Mouse (Mus musculus): ENCODE results near the gene Slc40a1. TPM values are rescaled to one million over a fixed set of nuclear protein-coding genes. Genes with fewer than 3 reads are reported as not detected.

Slc40a1 gene
- total and polyA plus RNA-seq, 3 experiments: not detected

DNA sequence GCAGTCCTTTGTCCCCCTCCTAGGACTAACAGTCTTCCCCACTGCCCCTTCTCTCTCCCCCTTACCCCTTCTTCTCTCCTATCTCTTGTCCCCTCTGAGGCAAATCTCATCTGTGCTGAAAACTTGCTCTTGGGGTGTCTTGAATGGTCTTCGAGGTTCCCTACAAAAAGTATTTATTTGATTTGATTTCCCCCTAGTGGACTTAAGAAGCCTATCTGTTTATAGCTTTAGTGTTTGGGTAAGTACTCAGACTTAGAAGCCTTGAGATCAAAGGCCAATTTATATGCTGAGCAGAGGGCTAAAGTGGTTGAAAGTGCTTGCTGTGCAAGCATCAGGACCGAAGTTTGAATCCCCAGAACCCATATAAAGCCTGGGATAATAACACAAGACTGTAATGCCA lies 22.7 kb upstream of the Slc40a1 start:
- H3K9ac ChIP-seq (ENCODE audit: insufficient read depth, low read depth): no peak overlapping the region
- in situ Hi-C loops (cut with MboI; ENCODE audit: low pct_ligation_motif_present, low pct_unique_long_range_greater_than_20kb, low sequenced_read_pairs): no loop called here
- TF ChIP-seq ETS1 (conservative IDR thresholded peaks at IDR 0.05; ENCODE audit: low read depth, low read length) (no peak), MAX (IDR thresholded peaks at IDR 0.05; ENCODE audit: low read length) (no peak), MEF2A (IDR thresholded peaks at IDR 0.05; ENCODE audit: borderline replicate concordance, low read depth, low read length) (no peak), ZMIZ1 (IDR thresholded peaks at IDR 0.05; ENCODE audit: low read depth, low read length) (no peak), TCF12 (IDR thresholded peaks at IDR 0.05; ENCODE audit: low read depth, low read length) (no peak), SMC3 (IDR thresholded peaks at IDR 0.05; ENCODE audit: low read depth, low read length) (no peak), RAD21 (IDR thresholded peaks at IDR 0.05; ENCODE audit: low read depth, low read length) (no peak), SIN3A (IDR thresholded peaks at IDR 0.05; ENCODE audit: low read length) (no peak), ELF1 (IDR thresholded peaks at IDR 0.05; ENCODE audit: low read depth, low read length) (no peak), CTCF (conservative IDR thresholded peaks at IDR 0.05 in 1 of 2, IDR thresholded peaks at IDR 0.05 in 1 of 2; ENCODE audit: low read depth in 2 of 2, low read length in 2 of 2) (no peak), NELFE (IDR thresholded peaks at IDR 0.05; ENCODE audit: low read depth, low read length) (no peak), IRF4 (IDR thresholded peaks at IDR 0.05; ENCODE audit: low read depth, low read length) (no peak), PAX5 (IDR thresholded peaks at IDR 0.05; ENCODE audit: low read length) (no peak), CHD1 (IDR thresholded peaks at IDR 0.05; ENCODE audit: low read depth, low read length) (no peak), MAFK (IDR thresholded peaks at IDR 0.05; ENCODE audit: insufficient replicate concordance, low read length) (no peak), KAT2A (IDR thresholded peaks at IDR 0.05; ENCODE audit: insufficient replicate concordance, low read length) (no peak), USF1 (IDR thresholded peaks at IDR 0.05; ENCODE audit: low read depth, low read length) (no peak), JUN (IDR thresholded peaks at IDR 0.05; ENCODE audit: insufficient read depth, low read depth, low read length) (no peak), RCOR1 (conservative IDR thresholded peaks at IDR 0.05; ENCODE audit: low read depth, low read length) (no peak), NRF1 (IDR thresholded peaks at IDR 0.05; ENCODE audit: low read depth, low read length) (no peak)
- H3K27me3 ChIP-seq (replicated peaks): no peaks in the 10 kb centered on the region
- DNase-seq (ENCODE audit: extremely low read depth): no peak
- no peak overlapping the region for H3K27ac ChIP-seq (ENCODE audit: insufficient read depth, low read depth)
- H3K4me3 ChIP-seq (replicated peaks in 1 of 3; ENCODE audit: low read depth in 2 of 3, low read length in 2 of 3, poor library complexity in 1 of 3): no peak overlapping the region
- no peaks in the 10 kb centered on the region for H3K79me2 ChIP-seq (replicated peaks; ENCODE audit: control insufficient read depth, extremely low read depth, insufficient read depth, poor library complexity, severe bottlenecking)
- dilution Hi-C loops (cut with MboI; ENCODE audit: extremely low pct_ligation_motif_present, extremely low pct_unique_long_range_greater_than_20kb, low sequenced_read_pairs): no loop called here
- no peaks in the 10 kb centered on the region for H3K4me1 ChIP-seq (ENCODE audit: control insufficient read depth in 1 of 2, insufficient read depth in 2 of 2)
- H3K4me2 ChIP-seq (ENCODE audit: insufficient read depth, low read depth, poor library complexity, severe bottlenecking): no peak overlapping the region
- no peaks in the 10 kb centered on the region for H3K36me3 ChIP-seq (replicated peaks in 1 of 2; ENCODE audit: control insufficient read depth in 1 of 2, insufficient read depth in 1 of 2, low read length in 1 of 2)
- H3K9me3 ChIP-seq (replicated peaks; ENCODE audit: low read length): no peaks in the 10 kb centered on the region

DNA sequence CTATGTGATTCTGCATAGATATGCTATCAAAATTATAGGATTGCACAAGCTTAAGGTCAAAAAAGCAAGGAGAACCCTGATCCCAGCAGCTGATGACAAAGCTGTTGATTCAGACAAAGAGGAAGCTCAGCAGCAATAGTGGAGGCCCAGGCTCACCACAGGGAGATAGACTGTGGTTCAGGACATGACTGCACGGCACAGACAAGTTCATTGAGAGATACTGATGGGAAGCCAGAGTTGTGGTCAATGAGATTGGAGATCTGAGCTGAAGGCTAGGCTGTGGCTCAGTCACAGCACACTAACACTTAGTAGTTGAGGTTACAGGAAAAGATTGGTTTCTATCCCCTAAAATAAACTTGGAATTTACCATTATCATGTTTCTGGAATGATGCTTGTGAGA lies 21.5 kb upstream of the Slc40a1 start:
- Histone ChIP-seq H3K36me3 (replicated peaks in 1 of 2; ENCODE audit: control insufficient read depth in 1 of 2, insufficient read depth in 1 of 2, low read length in 1 of 2) (no peaks in the 10 kb centered on the region), H3K27me3 (replicated peaks) (no peaks in the 10 kb centered on the region), H3K4me1 (ENCODE audit: control insufficient read depth in 1 of 2, insufficient read depth in 2 of 2) (no peaks in the 10 kb centered on the region), H3K4me3 (replicated peaks in 1 of 3; ENCODE audit: low read depth in 2 of 3, low read length in 2 of 3, poor library complexity in 1 of 3) (no peak overlapping the region), H3K4me2 (ENCODE audit: insufficient read depth, low read depth, poor library complexity, severe bottlenecking) (no peak overlapping the region), H3K9me3 (replicated peaks; ENCODE audit: low read length) (no peaks in the 10 kb centered on the region), H3K9ac (ENCODE audit: insufficient read depth, low read depth) (no peak overlapping the region), H3K27ac (ENCODE audit: insufficient read depth, low read depth) (no peak overlapping the region), H3K79me2 (replicated peaks; ENCODE audit: control insufficient read depth, extremely low read depth, insufficient read depth, poor library complexity, severe bottlenecking) (no peaks in the 10 kb centered on the region)
- dilution Hi-C loops (cut with MboI; ENCODE audit: extremely low pct_ligation_motif_present, extremely low pct_unique_long_range_greater_than_20kb, low sequenced_read_pairs): no loop called here
- in situ Hi-C loops (cut with MboI; ENCODE audit: low pct_ligation_motif_present, low pct_unique_long_range_greater_than_20kb, low sequenced_read_pairs): no loop called here
- DNase-seq (ENCODE audit: extremely low read depth): no peak
- TF ChIP-seq POLR2AphosphoS2 (IDR thresholded peaks at IDR 0.05; ENCODE audit: low read depth, low read length) (no peak), MAFK (IDR thresholded peaks at IDR 0.05; ENCODE audit: insufficient replicate concordance, low read length) (no peak), TBP (conservative IDR thresholded peaks at IDR 0.05; ENCODE audit: low read depth, low read length) (no peak), MYC (IDR thresholded peaks at IDR 0.05; ENCODE audit: low read depth, low read length) (no peak), CHD2 (IDR thresholded peaks at IDR 0.05; ENCODE audit: low read length) (no peak)

Data from CH12.LX (cell line).